22 mouse cellular contexts compared by ENCODE assay signal in the genomic region with DNA sequence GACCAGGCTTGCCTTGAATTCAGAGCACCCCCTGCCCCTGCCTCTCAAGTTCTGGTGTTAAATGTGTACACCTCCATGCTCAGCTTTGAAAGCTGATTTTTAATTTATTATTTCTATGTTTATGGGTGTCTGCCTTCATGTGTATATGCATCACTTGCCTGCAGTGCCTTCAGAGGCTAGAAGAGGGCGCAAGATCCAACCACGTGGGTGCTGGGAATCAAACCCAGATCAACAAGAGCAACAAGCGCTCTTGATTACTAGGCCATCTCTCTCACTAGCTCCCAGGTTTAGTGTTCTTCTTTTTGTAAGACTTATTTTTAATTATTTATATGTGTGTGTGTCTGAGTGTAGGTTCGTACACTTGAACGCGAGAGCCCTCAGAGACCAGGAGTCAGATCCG. TPM values are rescaled to one million over a fixed set of nuclear protein-coding genes. Genes with fewer than 3 reads are reported as not detected.
A peak's percentile ranks its signal among the peaks of the same experiment; 100 is the strongest.
DNase-seq lines count a peak whose midpoint lies in the region; TF ChIP-seq lines count a peak whose summit lies in the region.
"Had no signal": no experiment of that assay in that cellular context is flagged by ENCODE, and none has a peak within 500 bp of the region (broad histone marks: within the 10 kb centered on the region; RNA-seq: fewer than 3 reads in every experiment).

No protein-coding gene starts in this region.

- no peak overlapping the region for H3K27ac ChIP-seq in MEL (ENCODE audit: control insufficient read depth, low read depth, low read length)
- H3K27ac ChIP-seq in macrophage = peak overlapping the region; percentile 51
- H3K27ac ChIP-seq: embryonic facial prominence, embryonic 10.5 days; embryonic facial prominence, embryonic 12.5 days; forebrain, embryonic 13.5 days; forebrain, embryonic 15.5 days had no signal

- DNase-seq in MEL (ENCODE audit: low read depth, low spot score) = no peak
- DNase-seq in ZHBTc4 (ENCODE audit: low read depth, low spot score) = peak; percentile 60
- no peak for DNase-seq in natural killer cell, adult 2 months (ENCODE audit: low spot score in 2 of 2)
- DNase-seq in kidney, postnatal 10 days = no peak
- DNase-seq in cerebellum, adult 8-10 months = no peak
- DNase-seq: adrenal gland, adult 2 months; adrenal gland, postnatal 10 days; adrenal gland, postnatal 25 days; cerebellum, adult 11-12 months; cerebellum, adult 2 months; cerebellum, adult 9-11 months; cerebellum, postnatal 14 days; cerebellum, postnatal 36 days; embryo, embryonic 11 days; forebrain, postnatal 0 days had no signal

- H3K27me3 ChIP-seq in E14TG2a.4 (ENCODE audit: insufficient read depth, low read length) (no peaks in the 10 kb centered on the region), MEL (ENCODE audit: control insufficient read depth in 1 of 2, insufficient read depth in 2 of 2, low read length in 2 of 2) (no peaks in the 10 kb centered on the region)
- H3K27me3 ChIP-seq: embryonic facial prominence, embryonic 12.5 days; forebrain, embryonic 13.5 days; forebrain, embryonic 15.5 days had no signal

- no peak for TF ChIP-seq RAD21 in MEL (IDR thresholded peaks at IDR 0.05; ENCODE audit: low read depth, low read length)

- H3K4me3 ChIP-seq in E14TG2a.4 (replicated peaks; ENCODE audit: low read length) = no peak overlapping the region
- H3K4me3 ChIP-seq in MEL (ENCODE audit: control insufficient read depth in 1 of 2, insufficient read depth in 1 of 2, low read depth in 2 of 2, low read length in 2 of 2) = no peak overlapping the region
- no peak overlapping the region for H3K4me3 ChIP-seq in macrophage (ENCODE audit: inconsistent target)
- H3K4me3 ChIP-seq: embryonic facial prominence, embryonic 10.5 days; embryonic facial prominence, embryonic 12.5 days; forebrain, embryonic 13.5 days; forebrain, embryonic 15.5 days had no signal

- TF ChIP-seq CTCF in E14TG2a.4 (conservative IDR thresholded peaks at IDR 0.05; ENCODE audit: low read length) (peak; percentile 22), MEL (IDR thresholded peaks at IDR 0.05 in 2 of 3, conservative IDR thresholded peaks at IDR 0.05 in 1 of 3; ENCODE audit: control insufficient read depth in 1 of 3, insufficient read depth in 1 of 3, low read depth in 2 of 3, low read length in 3 of 3, poor library complexity in 1 of 3, severe bottlenecking in 1 of 3) (peak in 2 of 3 experiments; percentile 10 to 22; a peak in 3 of 6 replicates)

- no peak overlapping the region for H3K9ac ChIP-seq in MEL (ENCODE audit: control insufficient read depth, low read depth, low read length, poor library complexity, severe bottlenecking)
- H3K9ac ChIP-seq: embryonic facial prominence, embryonic 12.5 days; forebrain, embryonic 13.5 days; forebrain, embryonic 15.5 days; forebrain, postnatal 0 days had no signal

- H3K79me2 ChIP-seq in MEL (ENCODE audit: control insufficient read depth, insufficient read depth, low read length, poor library complexity) = no peaks in the 10 kb centered on the region
- H3K79me2 ChIP-seq in macrophage (ENCODE audit: inconsistent target) = peaks cover 40% of the 10 kb centered on the region; the same call in 1 of the 2 replicates

- H3K36me3 ChIP-seq in E14TG2a.4 (ENCODE audit: insufficient read depth, low read length) = peaks cover 100% of the 10 kb centered on the region
- peaks cover 14 to 17% of the 10 kb centered on the region in 2 experiments for H3K36me3 ChIP-seq in MEL (ENCODE audit: control insufficient read depth in 1 of 2, insufficient read depth in 2 of 2, low read length in 2 of 2)
- H3K36me3 ChIP-seq in macrophage (ENCODE audit: inconsistent target) = peaks cover 79% of the 10 kb centered on the region

- no peak for TF ChIP-seq EP300 in MEL (IDR thresholded peaks at IDR 0.05; ENCODE audit: low read depth in 1 of 2, low read length in 2 of 2)

- H3K4me1 ChIP-seq in E14TG2a.4 (replicated peaks; ENCODE audit: low read depth, low read length) = peaks cover 77% of the 10 kb centered on the region
- H3K4me1 ChIP-seq in MEL (ENCODE audit: control insufficient read depth in 1 of 2, insufficient read depth in 2 of 2, low read length in 2 of 2) = peaks cover 11 to 15% of the 10 kb centered on the region in 2 experiments
- H3K4me1 ChIP-seq: embryonic facial prominence, embryonic 10.5 days; embryonic facial prominence, embryonic 12.5 days; forebrain, embryonic 13.5 days; forebrain, embryonic 15.5 days had no signal

- 96% methylated on average over 7 of the region's 7 CpGs for WGBS in macrophage (ENCODE audit: missing documents)

- no peak for TF ChIP-seq POLR2A in MEL (IDR thresholded peaks at IDR 0.05; ENCODE audit: control insufficient read depth in 1 of 2, insufficient read depth in 1 of 2, low read depth in 1 of 2, low read length in 2 of 2, poor library complexity in 1 of 2)

- H3K9me3 ChIP-seq in E14TG2a.4 (ENCODE audit: low read length) = peaks cover 6% of the 10 kb centered on the region; the same call in 1 of the 2 replicates
- H3K9me3 ChIP-seq in MEL (replicated peaks; ENCODE audit: insufficient read depth, low read length) = no peaks in the 10 kb centered on the region
- H3K9me3 ChIP-seq: embryonic facial prominence, embryonic 12.5 days; forebrain, embryonic 13.5 days; forebrain, embryonic 15.5 days had no signal

TF ChIP-seq in MEL, 35 proteins besides CTCF, POLR2A, EP300 and RAD21:
- no peak for TF ChIP-seq ZKSCAN1 (IDR thresholded peaks at IDR 0.05; ENCODE audit: low read depth, low read length)
- TF ChIP-seq MEF2A (IDR thresholded peaks at IDR 0.05; ENCODE audit: extremely low read depth, insufficient replicate concordance, low read depth, low read length, poor library complexity, severe bottlenecking) = no peak
- no peak for TF ChIP-seq ELF1 (IDR thresholded peaks at IDR 0.05; ENCODE audit: low read depth, low read length)
- TF ChIP-seq SIN3A (IDR thresholded peaks at IDR 0.05; ENCODE audit: low read length) = no peak
- TF ChIP-seq TBP (IDR thresholded peaks at IDR 0.05; ENCODE audit: low read depth, low read length) = no peak
- no peak for TF ChIP-seq MXI1 (IDR thresholded peaks at IDR 0.05; ENCODE audit: low read depth, low read length)
TF ChIP-seq in MEL: peak in this region for 0.

RNA-seq across cellular contexts. Expression of gene Pgd, which starts 11.7 kb away (rescaled TPM):
- total RNA-seq in MEL (2012; rRNA removed) = 116 and 133 TPM in 2 replicates
- polyA plus RNA-seq in MEL (2012; ENCODE audit: insufficient read depth in 1 of 2, insufficient read length in 2 of 2, low read depth in 1 of 2, low replicate concordance in 2 of 2, missing spikeins in 1 of 2) (100 to 1,000 TPM in 1 of 2 experiments, not detected in 1; 219 TPM), macrophage (2018) (322 to 419 TPM (median 328 TPM) in 3 replicates)
- 100 to 1,000 TPM; 106 to 393 (median 257) TPM for total RNA-seq in macrophage (2018; cell fraction: chromatin; rRNA removed)
- total RNA-seq in macrophage (2018; cell fraction: cytosol; rRNA removed) = 100 to 1,000 TPM; 144 to 253 (median 208) TPM
- total RNA-seq in macrophage (2018; cell fraction: nucleus; rRNA removed) = 100 to 1,000 TPM; 116 to 388 (median 186) TPM

RNA-seq across cellular contexts. Expression of gene Cenps, which starts 17.4 kb away (rescaled TPM):
- 12.8 and 13.4 TPM in 2 replicates for total RNA-seq in MEL (2012; rRNA removed)
- polyA plus RNA-seq in MEL (2012; ENCODE audit: insufficient read depth in 1 of 2, insufficient read length in 2 of 2, low read depth in 1 of 2, low replicate concordance in 2 of 2, missing spikeins in 1 of 2) = 10 to 100 TPM in 1 of 2 experiments, not detected in 1; 60.7 TPM
- total RNA-seq in macrophage (2018; cell fraction: chromatin; rRNA removed) = 1 to 10 TPM in 11 of 26 experiments, under 1 TPM in 1, not detected in 14; 0.85 to 5.5 (median 2.6) TPM
- total RNA-seq in macrophage (2018; cell fraction: cytosol; rRNA removed) = 1 to 10 TPM in 19 of 26 experiments, under 1 TPM in 7; 0.58 to 2.8 (median 1.4) TPM
- 1 to 10 TPM in 6 of 26 experiments, under 1 TPM in 5, not detected in 15; 0.47 to 9.3 (median 1.0) TPM for total RNA-seq in macrophage (2018; cell fraction: nucleus; rRNA removed)
- 1.6 to 10.9 TPM (median 3.6 TPM) in 3 replicates for polyA plus RNA-seq in macrophage (2018)

RNA-seq across cellular contexts. Expression of gene Cort, which starts 28.3 kb away (rescaled TPM):
- total RNA-seq in MEL (2012; rRNA removed) = 0.39 and 0.62 TPM in 2 replicates
- polyA plus RNA-seq in MEL (2012; ENCODE audit: insufficient read depth in 1 of 2, insufficient read length in 2 of 2, low read depth in 1 of 2, low replicate concordance in 2 of 2, missing spikeins in 1 of 2) (1 to 10 TPM in 1 of 2 experiments, not detected in 1; 2.0 TPM), macrophage (2018) (not detected in 3 replicates)
- 1 to 10 TPM in 1 of 26 experiments, not detected in 25; 1.1 TPM for total RNA-seq in macrophage (2018; cell fraction: chromatin; rRNA removed)
- not detected for total RNA-seq in macrophage (2018; cell fraction: cytosol; rRNA removed)
- total RNA-seq in macrophage (2018; cell fraction: nucleus; rRNA removed) = 1 to 10 TPM in 1 of 26 experiments, not detected in 25; 1.3 TPM
- total RNA-seq: common myeloid progenitor, adult 5-6 weeks had no signal
- polyA plus RNA-seq: adrenal gland, adult 2 months; embryonic facial prominence, embryonic 12.5 days; forebrain, embryonic 13.5 days had no signal

RNA-seq across cellular contexts. Expression of gene Dffa, which starts 50.9 kb away (rescaled TPM):
- 16.6 and 20.2 TPM in 2 replicates for total RNA-seq in MEL (2012; rRNA removed)
- polyA plus RNA-seq in MEL (2012; ENCODE audit: insufficient read depth in 1 of 2, insufficient read length in 2 of 2, low read depth in 1 of 2, low replicate concordance in 2 of 2, missing spikeins in 1 of 2) = 10 to 100 TPM in 1 of 2 experiments, not detected in 1; 33.0 TPM
- 10 to 100 TPM in 15 of 26 experiments, 1 to 10 TPM in 11; 3.8 to 24.3 (median 12.2) TPM for total RNA-seq in macrophage (2018; cell fraction: chromatin; rRNA removed)
- 10 to 100 TPM; 15.4 to 26.7 (median 20.1) TPM for total RNA-seq in macrophage (2018; cell fraction: cytosol; rRNA removed)
- 10 to 100 TPM in 19 of 26 experiments, 1 to 10 TPM in 7; 4.5 to 25.9 (median 14.1) TPM for total RNA-seq in macrophage (2018; cell fraction: nucleus; rRNA removed)
- 13.1 to 22.2 TPM (median 19.3 TPM) in 3 replicates for polyA plus RNA-seq in macrophage (2018)

RNA-seq across cellular contexts. Expression of gene Pex14, which starts 55.2 kb away (rescaled TPM):
- total RNA-seq in MEL (2012; rRNA removed) = 38.3 and 39.4 TPM in 2 replicates
- 10 to 100 TPM in 1 of 2 experiments, not detected in 1; 49.2 TPM for polyA plus RNA-seq in MEL (2012; ENCODE audit: insufficient read depth in 1 of 2, insufficient read length in 2 of 2, low read depth in 1 of 2, low replicate concordance in 2 of 2, missing spikeins in 1 of 2)
- total RNA-seq in macrophage (2018; cell fraction: chromatin; rRNA removed) = 10 to 100 TPM in 24 of 26 experiments, 1 to 10 TPM in 2; 7.7 to 49.9 (median 40.5) TPM
- total RNA-seq in macrophage (2018; cell fraction: cytosol; rRNA removed) = 10 to 100 TPM; 22.5 to 35.7 (median 30.5) TPM
- total RNA-seq in macrophage (2018; cell fraction: nucleus; rRNA removed) = 10 to 100 TPM; 13.7 to 39.1 (median 29.2) TPM
- 21.4 to 30.8 TPM (median 22.4 TPM) in 3 replicates for polyA plus RNA-seq in macrophage (2018)
